Mouse (Mus musculus) heart, postnatal 0 days (tissue): Measurements from ENCODE around the gene Gprc5c. TPM values are rescaled to one million over a fixed set of nuclear protein-coding genes. Genes with fewer than 3 reads are reported as not detected.
A peak's percentile ranks its signal among the peaks of the same experiment; 100 is the strongest.

Source experiments
- ATAC-seq: fragments of 200-750 bp; cut with Nextera tagmentation; 2 replicates; pipeline ENCODE4 v1.8.0; 2017; ENCODE audit warnings: low read depth, moderate number of reproducible peaks, moderate library complexity; ENCODE audit not compliant: insufficient read depth
- DNase-seq: peaks from one replicate; pipeline ENCODE4 v3.0.0-alpha.2; 2016; ENCODE audit warnings: low spot score
- H3K27ac ChIP-seq: fragments of 300-500 bp; sonication (generic); 2 replicates; pipeline ENCODE4 v1.5.1; 2014; ENCODE audit warnings: low read depth, mild to moderate bottlenecking
- H3K27me3 ChIP-seq: fragments of 300-500 bp; sonication (generic); 2 replicates; pipeline ENCODE4 v1.6.1; 2014; ENCODE audit warnings: low read length, mixed read lengths; ENCODE audit not compliant: control insufficient read depth, insufficient read depth
- H3K36me3 ChIP-seq: fragments of 300-500 bp; sonication (generic); replicated peaks from 2 replicates; pipeline ENCODE4 v1.6.1; 2014; ENCODE audit warnings: low read length, mixed read lengths; ENCODE audit not compliant: control insufficient read depth, insufficient read depth
- H3K4me1 ChIP-seq: fragments of 300-500 bp; sonication (generic); 2 replicates; pipeline ENCODE4 v1.6.1; 2014; ENCODE audit warnings: antibody characterized with exemption; ENCODE audit not compliant: control insufficient read depth, insufficient read depth
- H3K4me2 ChIP-seq: fragments of 300-500 bp; sonication (generic); 2 replicates; pipeline ENCODE4 v1.6.1; 2014; ENCODE audit warnings: low read depth, mild to moderate bottlenecking, low read length, moderate library complexity
- H3K4me3 ChIP-seq: fragments of 300-500 bp; sonication (generic); 2 replicates; pipeline ENCODE4 v1.5.1; 2014; ENCODE audit warnings: low read depth, low read length
- H3K9ac ChIP-seq: fragments of 300-500 bp; sonication (generic); replicated peaks from 2 replicates; pipeline ENCODE4 v1.6.1; 2014; ENCODE audit warnings: low read depth, low read length, mixed read lengths
- H3K9me3 ChIP-seq: fragments of 300-500 bp; sonication (generic); replicated peaks from 2 replicates; pipeline ENCODE4 v1.6.1; 2016; ENCODE audit warnings: low read length; ENCODE audit not compliant: control insufficient read depth
- CTCF ChIP-seq: IDR thresholded peaks from 2 replicates; pipeline ENCODE4 v1.5.1; 2016; ENCODE audit warnings: antibody characterized with exemption, control low read depth, low read depth
- EP300 ChIP-seq: IDR thresholded peaks from 2 replicates; pipeline ENCODE4 v1.6.1; 2016; ENCODE audit warnings: antibody characterized with exemption, low read depth
- WGBS: fragments of 180-500 bp; shearing (Covaris S2); extraction: QIAGEN DNeasy Blood & Tissue Kit; methylation state at CpG from one replicate; pipeline ENCODE4 v1.1.7; 2014; 5-methylcytosine and 5-hydroxymethylcytosine counted together
- polyA plus RNA-seq: library from polyadenylated mRNA; unstranded; fragments of >200 nt; fragmentation: Nextera tagmentation; extraction: Ambion mirVana; gene quantifications from 2 replicates; pipeline ENCODE4 v1.2.1, GENCODE M21; 2015
- total RNA-seq: library from RNA; depleted of rRNA; stranded (reverse); fragments of >200 nt; gene quantifications from 2 replicates; pipeline ENCODE4 v1.2.3, GENCODE M21; 2014; ENCODE audit warnings: low replicate concordance

Gene Gprc5c
- total and polyA plus RNA-seq, 2 experiments from 2014 or later = 7.5 to 16.5 TPM

- Histone ChIP-seq H3K4me2 (no peak overlapping the region), H3K9me3 (no peaks in the 10 kb centered on the region), H3K27ac (no peak overlapping the region), H3K4me3 (no peak overlapping the region), H3K4me1 (peaks cover 7% of the 10 kb centered on the region; the same call in 1 of the 2 replicates), H3K27me3 (no peaks in the 10 kb centered on the region), H3K36me3 (no peaks in the 10 kb centered on the region), H3K9ac (no peak overlapping the region)
- WGBS = 87% methylated on average over 4 of the region's 4 CpGs
- TF ChIP-seq CTCF = no peak
- no peak for TF ChIP-seq EP300
- ATAC-seq = no peak
- no peak for DNase-seq
Measured at GRCm38 (mm10) chr11:114816934-114817333, 34.0 kb upstream of the Gprc5c start.

- DNase-seq (no peak), ATAC-seq (no peak)
- TF ChIP-seq EP300 (no peak), CTCF (no peak)
- H3K9ac ChIP-seq = no peak overlapping the region
- WGBS = 84% methylated on average over 7 of the region's 7 CpGs
- H3K4me1 ChIP-seq = peaks cover 7% of the 10 kb centered on the region; the same call in 1 of the 2 replicates
- no peak overlapping the region for H3K4me2 ChIP-seq
- H3K4me3 ChIP-seq = no peak overlapping the region
- no peaks in the 10 kb centered on the region for H3K27me3 ChIP-seq
- no peaks in the 10 kb centered on the region for H3K36me3 ChIP-seq
- H3K9me3 ChIP-seq = no peaks in the 10 kb centered on the region
- no peak overlapping the region for H3K27ac ChIP-seq
Measured at GRCm38 (mm10) chr11:114818185-114818584, 32.8 kb upstream of the Gprc5c start.

GRCm38 (mm10) chr11:114819110-114819509 is 31.8 kb upstream of the Gprc5c start:
- H3K27me3 ChIP-seq = no peaks in the 10 kb centered on the region
- no peak overlapping the region for H3K9ac ChIP-seq
- DNase-seq (no peak), ATAC-seq (no peak)
- no peak overlapping the region for H3K27ac ChIP-seq
- H3K4me3 ChIP-seq = no peak overlapping the region
- peaks cover 10% of the 10 kb centered on the region; the same call in 1 of the 2 replicates for H3K4me1 ChIP-seq
- H3K36me3 ChIP-seq = no peaks in the 10 kb centered on the region
- H3K9me3 ChIP-seq = no peaks in the 10 kb centered on the region
- H3K4me2 ChIP-seq = no peak overlapping the region
- TF ChIP-seq EP300 = no peak
- no peak for TF ChIP-seq CTCF
- 52% methylated on average over 2 of the region's 2 CpGs for WGBS

- H3K36me3 ChIP-seq = no peaks in the 10 kb centered on the region
- ATAC-seq (no peak), DNase-seq (no peak)
- H3K27ac ChIP-seq = no peak overlapping the region
- H3K9me3 ChIP-seq = no peaks in the 10 kb centered on the region
- H3K27me3 ChIP-seq = no peaks in the 10 kb centered on the region
- no peak for TF ChIP-seq CTCF
- H3K9ac ChIP-seq = no peak overlapping the region
- H3K4me1 ChIP-seq = 0 out of 2 replicates have a peak, but pooled peaks cover 3% of the 10 kb centered on the region
- H3K4me3 ChIP-seq = no peak overlapping the region
- WGBS = 63% methylated on average over 3 of the region's 3 CpGs
- no peak overlapping the region for H3K4me2 ChIP-seq
Measured at GRCm38 (mm10) chr11:114820444-114820843, 30.5 kb upstream of the Gprc5c start.

DNA sequence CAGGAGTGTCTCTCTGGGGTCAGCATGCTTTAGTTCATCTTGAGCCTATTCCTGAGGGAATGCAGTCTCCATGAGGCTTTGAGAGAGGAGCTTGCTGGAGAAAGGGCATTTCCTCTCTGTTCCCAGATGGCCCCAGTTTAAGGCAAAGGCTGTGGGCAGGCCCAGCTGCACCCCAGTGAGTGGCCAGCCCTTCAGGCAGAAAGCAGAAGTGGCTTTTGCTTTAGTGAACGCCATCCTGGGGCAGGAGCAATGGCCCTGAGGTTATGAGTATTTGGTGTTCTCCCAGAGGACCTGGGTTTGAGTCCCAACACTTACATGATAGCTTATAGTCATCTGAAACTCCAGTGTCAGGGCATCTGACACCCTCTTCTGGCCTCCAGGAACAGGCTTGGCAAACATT is 29.6 kb upstream of the Gprc5c start:
- Histone ChIP-seq H3K9ac (no peak overlapping the region), H3K9me3 (no peaks in the 10 kb centered on the region), H3K27me3 (no peaks in the 10 kb centered on the region), H3K36me3 (no peaks in the 10 kb centered on the region), H3K27ac (no peak overlapping the region), H3K4me3 (no peak overlapping the region), H3K4me2 (no peak overlapping the region), H3K4me1 (0 out of 2 replicates have a peak, but pooled peaks cover 3% of the 10 kb centered on the region)
- ATAC-seq (no peak), DNase-seq (no peak)
- WGBS = 63% methylated on average over 1 of the region's 1 CpGs
- no peak for TF ChIP-seq EP300
- no peak for TF ChIP-seq CTCF

- H3K27ac ChIP-seq = no peak overlapping the region
- no peak overlapping the region for H3K4me2 ChIP-seq
- no peaks in the 10 kb centered on the region for H3K9me3 ChIP-seq
- TF ChIP-seq CTCF = no peak
- TF ChIP-seq EP300 = no peak
- DNase-seq (peak; percentile 25), ATAC-seq (peak; percentile 36; the same call in 1 of the 2 replicates)
- no peak overlapping the region for H3K4me3 ChIP-seq
- H3K9ac ChIP-seq = no peak overlapping the region
- H3K36me3 ChIP-seq = no peaks in the 10 kb centered on the region
- H3K4me1 ChIP-seq = 0 out of 2 replicates have a peak, but pooled peaks cover 3% of the 10 kb centered on the region
- no peaks in the 10 kb centered on the region for H3K27me3 ChIP-seq
- WGBS = 52% methylated on average over 12 of the region's 12 CpGs
Measured at GRCm38 (mm10) chr11:114822727-114823126, 28.2 kb upstream of the Gprc5c start.
